Mouse (Mus musculus): ENCODE measurements at regions not wholly inside any gene's neighbourhood (a gene's known extent, or its start where the extent isn't known, plus 50 kb on each side); places are given as distances from the start of the nearest gene placed in this dataset.
A peak's percentile ranks its signal among the peaks of the same experiment; 100 is the strongest.

DNA sequence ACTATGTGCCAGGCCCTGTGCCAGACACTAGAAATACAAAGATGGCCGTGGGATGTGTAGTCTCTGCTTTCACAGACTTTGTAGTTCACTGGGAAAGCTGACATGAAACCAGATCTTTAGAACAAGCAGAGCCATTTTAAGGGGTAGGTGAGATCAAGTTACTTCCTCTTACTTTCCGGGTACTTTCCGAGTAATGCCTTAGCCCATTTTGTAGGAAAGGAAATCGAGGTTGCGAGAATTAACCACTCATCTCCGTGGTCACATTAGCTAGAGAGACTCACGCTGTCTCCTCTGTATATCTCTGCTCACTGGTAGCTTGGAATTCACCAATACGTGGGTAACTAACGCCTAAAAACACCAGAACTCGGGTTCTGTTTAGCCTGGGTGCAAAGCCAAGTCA lies 93.3 kb downstream of the Ier5 start:
- DNase-seq (ENCODE audit: low spot score) (no peak), ATAC-seq (ENCODE audit: low FRiP score, low TSS enrichment) (no peak)
- no peaks in the 10 kb centered on the region for H3K4me1 ChIP-seq (replicated peaks; ENCODE audit: control insufficient read depth, insufficient read depth)
- H3K27me3 ChIP-seq (ENCODE audit: control insufficient read depth, insufficient read depth, low read length): no peaks in the 10 kb centered on the region
- H3K4me3 ChIP-seq (ENCODE audit: low read depth, low read length): no peak overlapping the region
- no peak overlapping the region for H3K4me2 ChIP-seq (replicated peaks; ENCODE audit: low read depth)
- TF ChIP-seq CTCF (IDR thresholded peaks at IDR 0.05; ENCODE audit: low read depth): no peak
- H3K36me3 ChIP-seq (ENCODE audit: control insufficient read depth, insufficient read depth, low read length): no peaks in the 10 kb centered on the region
- H3K27ac ChIP-seq (replicated peaks): no peak overlapping the region
- H3K9me3 ChIP-seq (ENCODE audit: control insufficient read depth, low read length): no peaks in the 10 kb centered on the region
- WGBS: 82% methylated on average over 10 of the region's 10 CpGs
- H3K9ac ChIP-seq (ENCODE audit: low read length): no peak overlapping the region

DNA sequence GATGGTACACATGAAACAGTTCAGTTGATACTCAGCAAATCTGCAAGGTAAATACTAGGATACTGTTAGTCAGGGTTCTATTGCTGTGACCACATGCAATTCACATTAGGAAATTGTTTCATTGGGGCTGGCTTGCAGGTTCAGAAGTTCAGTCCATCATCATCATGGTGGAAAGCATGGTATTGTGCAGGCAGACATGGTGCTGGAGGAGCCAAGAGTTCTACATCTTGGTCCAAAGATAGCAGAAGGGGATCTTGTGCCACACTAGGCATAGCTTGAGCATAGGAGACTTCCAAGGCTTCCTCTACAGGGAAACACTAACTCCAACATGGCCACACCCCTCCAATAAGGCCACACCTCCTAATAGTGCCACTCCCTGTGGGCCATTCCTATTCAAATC lies 99.1 kb downstream of the Ier5 start:
- no peaks in the 10 kb centered on the region for H3K9me3 ChIP-seq (ENCODE audit: control insufficient read depth, low read length)
- H3K27ac ChIP-seq (replicated peaks): no peak overlapping the region
- no peaks in the 10 kb centered on the region for H3K36me3 ChIP-seq (ENCODE audit: control insufficient read depth, insufficient read depth, low read length)
- TF ChIP-seq EP300 (optimal IDR thresholded peaks at IDR 0.05) (no peak), CTCF (IDR thresholded peaks at IDR 0.05; ENCODE audit: low read depth) (no peak)
- H3K9ac ChIP-seq (ENCODE audit: low read length): no peak overlapping the region
- no peak overlapping the region for H3K4me2 ChIP-seq (replicated peaks; ENCODE audit: low read depth)
- H3K4me1 ChIP-seq (replicated peaks; ENCODE audit: control insufficient read depth, insufficient read depth): no peaks in the 10 kb centered on the region
- no peaks in the 10 kb centered on the region for H3K27me3 ChIP-seq (ENCODE audit: control insufficient read depth, insufficient read depth, low read length)
- no peak for ATAC-seq (ENCODE audit: low FRiP score, low TSS enrichment)
- H3K4me3 ChIP-seq (ENCODE audit: low read depth, low read length): no peak overlapping the region
- no peak for DNase-seq (ENCODE audit: low spot score)

DNA sequence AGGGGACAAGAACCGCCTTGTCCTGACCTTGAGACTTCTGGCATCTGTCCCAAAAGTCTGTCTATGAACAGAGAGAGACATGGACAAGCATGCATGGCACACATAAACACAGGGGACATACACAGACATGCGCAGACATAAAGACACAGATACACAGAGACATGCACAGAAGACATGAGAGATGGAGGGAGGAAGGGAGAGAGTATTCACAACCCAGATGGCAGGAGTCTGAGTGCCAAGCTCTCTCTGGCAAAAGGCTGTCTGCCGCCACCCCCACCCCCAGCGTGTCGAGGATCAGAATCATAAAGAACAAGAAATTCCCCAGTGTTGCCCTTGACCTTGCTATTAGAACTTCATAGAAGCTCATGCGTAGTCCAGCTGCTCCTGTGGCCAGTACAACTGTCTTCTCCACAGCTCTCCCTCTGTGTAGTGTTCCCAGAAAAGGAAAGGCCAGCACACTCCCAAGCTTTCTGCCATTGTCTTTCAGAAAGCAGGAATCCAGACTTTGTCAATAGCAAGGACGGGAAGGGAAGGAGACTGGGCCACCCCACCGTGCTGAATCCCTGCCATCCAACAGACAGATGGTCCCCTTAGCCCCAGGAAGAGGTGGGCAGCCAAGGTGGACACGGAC lies 99.8 kb downstream of the Ier5 start:
- Histone ChIP-seq H3K4me2 (replicated peaks; ENCODE audit: low read depth) (no peak overlapping the region), H3K27ac (replicated peaks) (no peak overlapping the region), H3K9ac (ENCODE audit: low read length) (no peak overlapping the region), H3K9me3 (ENCODE audit: control insufficient read depth, low read length) (no peaks in the 10 kb centered on the region), H3K36me3 (ENCODE audit: control insufficient read depth, insufficient read depth, low read length) (no peaks in the 10 kb centered on the region), H3K4me3 (ENCODE audit: low read depth, low read length) (no peak overlapping the region), H3K27me3 (ENCODE audit: control insufficient read depth, insufficient read depth, low read length) (no peaks in the 10 kb centered on the region), H3K4me1 (replicated peaks; ENCODE audit: control insufficient read depth, insufficient read depth) (no peaks in the 10 kb centered on the region)
- WGBS: 72% methylated on average over 9 of the region's 9 CpGs
- DNase-seq (ENCODE audit: low spot score) (no peak), ATAC-seq (ENCODE audit: low FRiP score, low TSS enrichment) (no peak)
- TF ChIP-seq EP300 (optimal IDR thresholded peaks at IDR 0.05): no peak
- no peak for TF ChIP-seq CTCF (IDR thresholded peaks at IDR 0.05; ENCODE audit: low read depth)

DNA sequence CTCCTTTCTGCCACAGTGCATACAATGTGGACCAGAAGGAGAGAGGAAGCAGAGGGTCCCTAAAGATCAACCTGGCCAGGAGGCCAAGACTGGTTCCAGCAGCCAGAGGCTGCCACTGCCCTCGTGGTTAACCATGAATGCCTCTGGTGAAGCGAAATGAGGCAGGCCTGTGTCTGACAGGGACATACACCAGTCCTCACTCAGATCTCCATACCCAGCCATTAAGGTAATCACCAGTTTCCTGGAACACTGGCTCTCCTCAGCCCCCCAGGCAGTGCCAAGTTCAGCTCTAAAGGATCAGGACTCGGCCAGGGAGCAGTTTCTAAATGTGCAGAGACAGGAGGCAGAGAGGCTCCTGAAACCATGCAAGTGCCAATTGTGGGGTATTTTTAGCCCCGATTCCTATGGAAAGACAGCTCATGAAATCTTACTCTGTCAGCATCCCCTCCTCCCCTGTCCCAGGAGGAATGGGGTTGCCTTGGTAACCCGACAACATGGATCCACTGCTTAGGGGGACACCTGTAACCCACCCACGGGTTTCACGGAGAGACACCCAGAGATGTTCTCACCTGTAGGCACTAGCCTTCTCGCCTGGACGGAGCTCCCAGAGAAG lies 103.6 kb downstream of the Ier5 start:
- no peak overlapping the region for H3K9ac ChIP-seq (ENCODE audit: low read length)
- 66% methylated on average over 9 of the region's 9 CpGs for WGBS
- no peaks in the 10 kb centered on the region for H3K36me3 ChIP-seq (ENCODE audit: control insufficient read depth, insufficient read depth, low read length)
- H3K27me3 ChIP-seq (ENCODE audit: control insufficient read depth, insufficient read depth, low read length): no peaks in the 10 kb centered on the region
- no peak overlapping the region for H3K4me3 ChIP-seq (ENCODE audit: low read depth, low read length)
- H3K4me2 ChIP-seq (replicated peaks; ENCODE audit: low read depth): no peak overlapping the region
- no peak overlapping the region for H3K27ac ChIP-seq (replicated peaks)
- no peaks in the 10 kb centered on the region for H3K4me1 ChIP-seq (replicated peaks; ENCODE audit: control insufficient read depth, insufficient read depth)
- ATAC-seq (ENCODE audit: low FRiP score, low TSS enrichment) (0 out of 2 replicates have a peak, but pooled peaks have one; percentile 21), DNase-seq (ENCODE audit: low spot score) (no peak)
- H3K9me3 ChIP-seq (ENCODE audit: control insufficient read depth, low read length): no peaks in the 10 kb centered on the region
- TF ChIP-seq CTCF (IDR thresholded peaks at IDR 0.05; ENCODE audit: low read depth): no peak
- no peak for TF ChIP-seq EP300 (optimal IDR thresholded peaks at IDR 0.05)

DNA sequence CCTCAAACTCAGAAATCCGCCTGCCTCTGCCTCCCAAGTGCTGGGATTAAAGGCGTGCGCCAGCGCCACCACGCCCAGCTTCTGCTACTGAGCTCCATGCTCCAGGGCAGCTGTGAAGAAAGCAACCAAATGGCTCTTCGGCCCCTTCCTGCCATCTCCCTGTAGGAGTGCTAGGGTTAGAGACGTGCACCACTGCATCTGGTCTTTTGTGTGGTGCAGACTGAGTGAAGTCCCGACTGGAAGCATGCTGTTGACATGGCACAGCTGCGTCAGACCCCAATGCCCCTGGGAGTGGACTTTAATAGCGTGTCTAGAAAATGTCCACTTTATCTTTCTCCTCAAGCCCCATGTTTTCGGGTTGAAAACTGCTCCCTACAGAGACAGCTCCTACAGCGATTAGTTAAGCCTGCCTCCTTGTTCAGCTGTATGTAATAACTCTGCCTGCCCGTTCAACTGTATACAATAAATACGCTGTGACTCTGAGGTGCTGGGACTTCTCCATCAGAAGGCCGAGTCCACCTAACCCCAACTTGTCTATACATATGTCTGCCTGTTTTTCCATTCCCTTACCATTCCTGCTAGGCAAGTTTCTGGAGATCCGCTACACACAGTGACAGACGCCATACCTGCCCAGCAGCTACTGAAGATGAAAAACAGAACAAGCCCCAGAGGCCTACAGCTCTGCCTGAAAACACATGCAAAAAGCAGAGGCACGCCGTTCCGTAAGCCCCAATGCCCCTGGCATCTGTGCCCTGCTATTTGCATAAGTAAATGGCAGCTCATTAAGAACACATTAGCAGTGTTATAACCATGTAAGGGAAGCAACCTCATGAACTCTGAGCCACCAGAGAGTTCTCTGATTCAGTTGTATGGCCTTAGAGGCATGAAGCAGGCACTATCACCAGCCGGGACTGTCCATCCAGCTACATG lies 105.2 kb downstream of the Ier5 start:
- Histone ChIP-seq H3K9ac (ENCODE audit: low read length) (no peak overlapping the region), H3K27me3 (ENCODE audit: control insufficient read depth, insufficient read depth, low read length) (no peaks in the 10 kb centered on the region), H3K4me1 (replicated peaks; ENCODE audit: control insufficient read depth, insufficient read depth) (no peaks in the 10 kb centered on the region), H3K4me2 (replicated peaks; ENCODE audit: low read depth) (no peak overlapping the region), H3K36me3 (ENCODE audit: control insufficient read depth, insufficient read depth, low read length) (no peaks in the 10 kb centered on the region), H3K9me3 (ENCODE audit: control insufficient read depth, low read length) (no peaks in the 10 kb centered on the region), H3K4me3 (ENCODE audit: low read depth, low read length) (no peak overlapping the region), H3K27ac (replicated peaks) (no peak overlapping the region)
- WGBS: 70% methylated on average over 21 of the region's 21 CpGs
- ATAC-seq (ENCODE audit: low FRiP score, low TSS enrichment): no peak
- no peak for TF ChIP-seq EP300 (optimal IDR thresholded peaks at IDR 0.05)
- TF ChIP-seq CTCF (IDR thresholded peaks at IDR 0.05; ENCODE audit: low read depth): no peak
- DNase-seq (ENCODE audit: low spot score): no peak

DNA sequence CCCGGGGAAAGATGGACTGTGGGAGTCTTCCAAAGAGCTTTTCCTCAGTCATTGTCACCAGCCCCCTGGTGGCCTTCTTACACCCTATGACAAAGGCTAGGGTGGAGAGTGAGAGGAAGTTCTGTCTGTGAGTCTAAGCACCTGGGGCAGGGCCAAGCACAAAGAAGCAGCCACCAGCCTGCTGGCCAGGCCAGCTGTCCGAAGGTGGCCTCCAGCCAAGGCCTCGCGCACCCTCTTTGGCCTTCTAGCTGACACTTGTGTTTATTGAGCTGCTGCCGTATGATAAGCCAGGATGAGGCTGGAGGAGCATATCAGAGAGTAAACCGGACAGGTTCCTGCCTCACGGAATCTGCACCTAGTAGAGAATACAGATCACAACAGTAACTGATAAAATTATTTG lies 99.0 kb upstream of the Cacna1e start:
- H3K4me3 ChIP-seq (ENCODE audit: low read depth, low read length): no peak overlapping the region
- no peaks in the 10 kb centered on the region for H3K36me3 ChIP-seq (ENCODE audit: control insufficient read depth, insufficient read depth, low read length)
- peak; percentile 13; the same call in 1 of the 2 replicates for TF ChIP-seq CTCF (IDR thresholded peaks at IDR 0.05; ENCODE audit: low read depth)
- no peak for TF ChIP-seq EP300 (optimal IDR thresholded peaks at IDR 0.05)
- WGBS: 47% methylated on average over 7 of the region's 7 CpGs
- no peak overlapping the region for H3K9ac ChIP-seq (ENCODE audit: low read length)
- ATAC-seq (ENCODE audit: low FRiP score, low TSS enrichment) (no peak), DNase-seq (ENCODE audit: low spot score) (no peak)
- no peak overlapping the region for H3K4me2 ChIP-seq (replicated peaks; ENCODE audit: low read depth)
- H3K9me3 ChIP-seq (ENCODE audit: control insufficient read depth, low read length): no peaks in the 10 kb centered on the region
- no peaks in the 10 kb centered on the region for H3K4me1 ChIP-seq (replicated peaks; ENCODE audit: control insufficient read depth, insufficient read depth)
- no peaks in the 10 kb centered on the region for H3K27me3 ChIP-seq (ENCODE audit: control insufficient read depth, insufficient read depth, low read length)
- H3K27ac ChIP-seq (replicated peaks): no peak overlapping the region
